Mouse (Mus musculus): ENCODE measurements around the gene Gdf15. TPM values are rescaled to one million over a fixed set of nuclear protein-coding genes. Genes with fewer than 3 reads are reported as not detected.

The Gdf15 gene
- total and polyA plus RNA-seq, 2 experiments from 2014 or later, result 0.15 to 1.7 TPM

DNA sequence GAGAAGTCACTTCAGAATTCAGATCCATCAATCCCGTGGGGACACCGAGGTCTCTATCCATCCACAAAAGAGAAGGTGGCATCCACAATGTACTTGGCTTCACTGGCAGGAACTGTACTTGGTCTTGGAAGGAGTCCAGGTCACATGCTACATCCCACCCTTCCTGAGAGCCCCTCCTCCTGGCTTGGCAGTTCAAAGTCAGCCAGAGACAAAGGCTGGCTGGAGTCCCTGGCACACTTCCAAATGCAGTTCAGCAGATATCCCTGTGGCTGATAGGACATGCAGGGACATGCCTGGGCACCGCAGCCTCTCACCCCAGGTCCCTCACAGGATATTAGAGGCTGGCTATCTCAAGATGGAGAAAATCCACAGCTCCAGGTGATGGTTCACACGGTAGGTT, 17.1 kb upstream of the Gdf15 start:
- no peak overlapping the region for H3K9ac ChIP-seq (replicated peaks; ENCODE audit: low read depth, low read length)
- H3K4me2 ChIP-seq (ENCODE audit: low read depth, low read length), result no peak overlapping the region
- ATAC-seq (ENCODE audit: insufficient read depth, low read depth) (peak; percentile 91), DNase-seq (ENCODE audit: low spot score) (peak; percentile 97)
- no peak overlapping the region for H3K4me3 ChIP-seq (ENCODE audit: low read depth, low read length)
- TF ChIP-seq CTCF (IDR thresholded peaks at IDR 0.05; ENCODE audit: low read depth), result 0 out of 2 replicates have a peak, but pooled peaks have one; percentile 0
- peak; percentile 93 for TF ChIP-seq EP300 (IDR thresholded peaks at IDR 0.05; ENCODE audit: low read depth)
- H3K9me3 ChIP-seq (replicated peaks; ENCODE audit: control insufficient read depth, low read length), result no peaks in the 10 kb centered on the region
- H3K27me3 ChIP-seq (ENCODE audit: control insufficient read depth, insufficient read depth, low read length), result no peaks in the 10 kb centered on the region
- 7% methylated on average over 4 of the region's 4 CpGs for WGBS
- H3K27ac ChIP-seq (ENCODE audit: low read depth), result peak overlapping the region; percentile 85
- H3K36me3 ChIP-seq (replicated peaks; ENCODE audit: control insufficient read depth, insufficient read depth, low read length), result peaks cover 36% of the 10 kb centered on the region
- H3K4me1 ChIP-seq (ENCODE audit: control insufficient read depth, insufficient read depth), result peaks cover 48% of the 10 kb centered on the region

DNA sequence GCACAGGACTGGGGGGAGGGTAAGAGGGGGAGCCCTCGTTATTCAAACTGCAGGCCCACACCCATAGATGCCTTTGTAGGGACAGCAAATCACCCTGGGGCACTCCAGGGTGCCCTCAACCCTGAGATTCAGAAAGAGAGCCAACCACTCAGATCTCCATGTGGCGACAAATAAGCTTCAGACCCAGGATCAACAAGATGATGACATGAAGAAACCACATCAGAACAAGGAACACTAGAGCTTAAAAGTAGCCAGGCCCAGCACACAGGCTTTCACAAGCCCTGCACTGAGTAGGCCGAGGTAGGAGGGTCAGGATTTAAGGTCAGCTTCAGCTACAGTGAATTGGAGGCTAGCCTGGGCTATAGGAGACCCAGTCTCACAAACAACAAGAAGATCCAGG, 16.7 kb upstream of the Gdf15 start:
- WGBS, result 42% methylated on average over 3 of the region's 3 CpGs
- peak; percentile 22 for ATAC-seq (ENCODE audit: insufficient read depth, low read depth)

DNA sequence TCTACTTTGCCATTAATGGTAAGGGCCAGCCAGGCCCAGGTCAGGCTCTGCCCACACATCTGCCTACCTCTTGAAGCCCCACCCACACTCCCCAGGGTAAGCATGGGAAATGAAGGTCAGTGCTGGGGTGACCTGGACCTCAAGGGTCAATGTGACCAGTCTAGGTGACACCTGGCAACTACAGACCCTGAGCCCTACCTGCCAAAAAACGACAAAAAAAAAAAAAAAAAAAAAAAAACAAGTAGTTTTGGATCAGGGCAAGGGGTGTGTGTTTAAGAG, 15.8 kb upstream of the Gdf15 start:
- no peak for TF ChIP-seq EP300 (IDR thresholded peaks at IDR 0.05; ENCODE audit: low read depth)
- TF ChIP-seq CTCF (IDR thresholded peaks at IDR 0.05; ENCODE audit: low read depth), result no peak

More for the DNA sequence above, 16.7 kb upstream of the Gdf15 start:
- DNase-seq (ENCODE audit: low spot score), result no peak
- Histone ChIP-seq H3K4me2 (ENCODE audit: low read depth, low read length) (no peak overlapping the region), H3K27me3 (ENCODE audit: control insufficient read depth, insufficient read depth, low read length) (no peaks in the 10 kb centered on the region), H3K4me3 (ENCODE audit: low read depth, low read length) (no peak overlapping the region), H3K9ac (replicated peaks; ENCODE audit: low read depth, low read length) (no peak overlapping the region), H3K36me3 (replicated peaks; ENCODE audit: control insufficient read depth, insufficient read depth, low read length) (peaks cover 33% of the 10 kb centered on the region), H3K27ac (ENCODE audit: low read depth) (peak overlapping the region; percentile 85), H3K4me1 (ENCODE audit: control insufficient read depth, insufficient read depth) (peaks cover 48% of the 10 kb centered on the region), H3K9me3 (replicated peaks; ENCODE audit: control insufficient read depth, low read length) (no peaks in the 10 kb centered on the region)
- TF ChIP-seq CTCF (IDR thresholded peaks at IDR 0.05; ENCODE audit: low read depth) (no peak), EP300 (IDR thresholded peaks at IDR 0.05; ENCODE audit: low read depth) (no peak)

DNA sequence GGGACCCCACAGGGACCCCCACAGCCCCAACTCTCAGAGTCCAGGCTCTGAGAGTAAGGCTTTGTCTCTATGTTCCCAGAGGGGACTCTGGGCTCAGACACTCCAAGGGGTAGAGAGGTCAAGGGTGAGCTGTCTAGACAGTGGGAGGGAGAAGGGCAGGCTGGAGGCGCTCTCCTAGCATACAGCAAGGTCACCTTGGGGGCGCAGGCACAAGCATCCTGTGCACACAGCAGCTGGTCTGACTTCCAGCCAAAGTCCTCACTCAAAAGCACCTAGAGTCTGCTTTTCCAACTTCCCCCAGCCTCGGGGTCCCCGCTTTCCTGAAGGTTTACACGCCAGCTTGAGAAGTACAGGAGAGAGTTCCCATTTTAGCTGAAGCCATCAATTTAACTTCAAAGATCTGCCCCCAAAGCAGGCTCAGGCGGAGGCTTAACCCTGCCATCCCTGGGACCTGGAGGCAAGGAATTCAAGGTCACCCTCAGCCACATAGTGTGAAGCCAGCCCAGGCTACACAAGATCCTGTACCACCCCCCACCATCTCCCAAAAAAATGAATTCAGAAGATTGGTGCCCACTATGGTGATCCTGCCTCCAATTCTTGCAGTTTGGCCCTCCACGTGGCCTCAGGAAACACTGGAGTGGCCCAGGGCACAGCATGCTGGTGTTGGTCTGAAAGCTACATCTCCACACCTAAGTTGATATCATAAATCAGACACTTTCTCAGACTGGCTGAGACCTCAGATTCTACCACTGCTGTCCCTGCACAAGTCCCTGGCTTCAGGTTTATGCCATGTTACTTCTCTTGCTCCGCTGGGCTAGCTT, 15.3 kb upstream of the Gdf15 start:
- Histone ChIP-seq H3K4me3 (ENCODE audit: low read depth, low read length) (no peak overlapping the region), H3K36me3 (replicated peaks; ENCODE audit: control insufficient read depth, insufficient read depth, low read length) (peaks cover 29% of the 10 kb centered on the region), H3K9ac (replicated peaks; ENCODE audit: low read depth, low read length) (peak overlapping the region; percentile 43), H3K4me1 (ENCODE audit: control insufficient read depth, insufficient read depth) (peaks cover 48% of the 10 kb centered on the region), H3K27me3 (ENCODE audit: control insufficient read depth, insufficient read depth, low read length) (no peaks in the 10 kb centered on the region), H3K9me3 (replicated peaks; ENCODE audit: control insufficient read depth, low read length) (no peaks in the 10 kb centered on the region), H3K4me2 (ENCODE audit: low read depth, low read length) (no peak overlapping the region), H3K27ac (ENCODE audit: low read depth) (peak overlapping the region; percentile 85)
- DNase-seq (ENCODE audit: low spot score) (no peak), ATAC-seq (ENCODE audit: insufficient read depth, low read depth) (peak; percentile 53)
- TF ChIP-seq EP300 (IDR thresholded peaks at IDR 0.05; ENCODE audit: low read depth) (no peak; the same call in 1 of the 2 replicates), CTCF (IDR thresholded peaks at IDR 0.05; ENCODE audit: low read depth) (no peak)
- 41% methylated on average over 8 of the region's 8 CpGs for WGBS

More for the DNA sequence above, 15.8 kb upstream of the Gdf15 start:
- no peak overlapping the region for H3K4me2 ChIP-seq (ENCODE audit: low read depth, low read length)
- H3K4me3 ChIP-seq (ENCODE audit: low read depth, low read length), result no peak overlapping the region
- ATAC-seq (ENCODE audit: insufficient read depth, low read depth), result no peak
- H3K27me3 ChIP-seq (ENCODE audit: control insufficient read depth, insufficient read depth, low read length), result no peaks in the 10 kb centered on the region
- H3K36me3 ChIP-seq (replicated peaks; ENCODE audit: control insufficient read depth, insufficient read depth, low read length), result peaks cover 30% of the 10 kb centered on the region
- peaks cover 48% of the 10 kb centered on the region for H3K4me1 ChIP-seq (ENCODE audit: control insufficient read depth, insufficient read depth)
- no peak for DNase-seq (ENCODE audit: low spot score)
- peak overlapping the region; percentile 43; the same call in 1 of the 2 replicates for H3K9ac ChIP-seq (replicated peaks; ENCODE audit: low read depth, low read length)
- no peaks in the 10 kb centered on the region for H3K9me3 ChIP-seq (replicated peaks; ENCODE audit: control insufficient read depth, low read length)
- 25% methylated on average over 1 of the region's 1 CpGs for WGBS
- H3K27ac ChIP-seq (ENCODE audit: low read depth), result peak overlapping the region; percentile 85

DNA sequence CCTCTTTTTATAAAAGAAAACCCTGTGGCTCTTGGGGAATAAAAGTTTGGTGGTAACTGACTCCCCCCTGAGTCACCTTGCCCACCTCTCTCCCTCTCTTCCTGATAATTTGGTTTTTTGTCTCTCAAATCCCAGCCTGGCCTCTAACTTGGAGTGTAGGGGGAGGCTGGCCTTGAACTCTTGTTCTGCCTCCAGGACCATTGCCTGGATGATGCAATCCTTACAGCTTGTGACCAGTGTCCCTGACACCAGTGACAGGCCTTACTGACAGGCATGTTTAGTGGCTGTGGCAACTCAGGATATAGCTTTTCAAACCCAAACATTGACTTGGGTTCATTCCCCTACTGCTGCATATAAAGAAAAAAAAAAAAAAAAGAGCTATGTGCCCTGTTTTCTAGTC, 14.5 kb upstream of the Gdf15 start:
- Histone ChIP-seq H3K27me3 (ENCODE audit: control insufficient read depth, insufficient read depth, low read length) (no peaks in the 10 kb centered on the region), H3K4me3 (ENCODE audit: low read depth, low read length) (no peak overlapping the region), H3K27ac (ENCODE audit: low read depth) (peak overlapping the region; percentile 85), H3K4me1 (ENCODE audit: control insufficient read depth, insufficient read depth) (peaks cover 48% of the 10 kb centered on the region), H3K9me3 (replicated peaks; ENCODE audit: control insufficient read depth, low read length) (no peaks in the 10 kb centered on the region), H3K4me2 (ENCODE audit: low read depth, low read length) (no peak overlapping the region), H3K36me3 (replicated peaks; ENCODE audit: control insufficient read depth, insufficient read depth, low read length) (peaks cover 21% of the 10 kb centered on the region), H3K9ac (replicated peaks; ENCODE audit: low read depth, low read length) (0 out of 2 replicates have a peak overlapping the region, but pooled peaks have one; percentile 43)
- no peak for DNase-seq (ENCODE audit: low spot score)
- TF ChIP-seq CTCF (IDR thresholded peaks at IDR 0.05; ENCODE audit: low read depth), result no peak
- TF ChIP-seq EP300 (IDR thresholded peaks at IDR 0.05; ENCODE audit: low read depth), result no peak
- ATAC-seq (ENCODE audit: insufficient read depth, low read depth), result no peak
